Mouse (Mus musculus) T-helper 2 cell (primary cell): ENCODE data around the gene Mamld1.

ENCODE experiments used
- in situ Hi-C: fragments of 300-600 bp; cut with MboI, MseI; formaldehyde crosslinking; loops from one replicate; pipeline ENCODE4 v1.15.1; 2025; ENCODE audit warnings: high pct_unique_total_duplicates

Mamld1 gene

GRCm38 (mm10) chrX:71131464-71131863 is 81.4 kb downstream of the Mamld1 start:
- in situ Hi-C loops = no loop called here

GRCm38 (mm10) chrX:71141390-71141789 is 91.3 kb downstream of the Mamld1 start:
- in situ Hi-C loops = no loop called here

- in situ Hi-C loops = no loop called here
Observed at GRCm38 (mm10) chrX:71149441-71150050, 99.5 kb downstream of the Mamld1 start.

- in situ Hi-C loops = no loop called here
Observed at GRCm38 (mm10) chrX:71150551-71151001, 100.5 kb downstream of the Mamld1 start.

GRCm38 (mm10) chrX:71181526-71181925 is 131.5 kb downstream of the Mamld1 start:
- in situ Hi-C loops = no loop called here

GRCm38 (mm10) chrX:71183671-71184070 is 133.6 kb downstream of the Mamld1 start:
- in situ Hi-C loops = no loop called here

- in situ Hi-C loops = no loop called here
Observed at GRCm38 (mm10) chrX:71186396-71186795, 136.3 kb downstream of the Mamld1 start.

- in situ Hi-C loops = loop anchor here (25.0 kb wide), 1 partner anchor 408 kb away; no protein-coding TSS in a partner anchor
Observed at GRCm38 (mm10) chrX:71204776-71205175, 154.7 kb downstream of the Mamld1 start.
